Mouse (Mus musculus): ENCODE results near the gene Sema5a. TPM values are rescaled to one million over a fixed set of nuclear protein-coding genes. Genes with fewer than 3 reads are reported as not detected.

Sema5a gene
- total RNA-seq, 2 experiments from 2014 or later = 21.2 to 26.5 TPM

DNA sequence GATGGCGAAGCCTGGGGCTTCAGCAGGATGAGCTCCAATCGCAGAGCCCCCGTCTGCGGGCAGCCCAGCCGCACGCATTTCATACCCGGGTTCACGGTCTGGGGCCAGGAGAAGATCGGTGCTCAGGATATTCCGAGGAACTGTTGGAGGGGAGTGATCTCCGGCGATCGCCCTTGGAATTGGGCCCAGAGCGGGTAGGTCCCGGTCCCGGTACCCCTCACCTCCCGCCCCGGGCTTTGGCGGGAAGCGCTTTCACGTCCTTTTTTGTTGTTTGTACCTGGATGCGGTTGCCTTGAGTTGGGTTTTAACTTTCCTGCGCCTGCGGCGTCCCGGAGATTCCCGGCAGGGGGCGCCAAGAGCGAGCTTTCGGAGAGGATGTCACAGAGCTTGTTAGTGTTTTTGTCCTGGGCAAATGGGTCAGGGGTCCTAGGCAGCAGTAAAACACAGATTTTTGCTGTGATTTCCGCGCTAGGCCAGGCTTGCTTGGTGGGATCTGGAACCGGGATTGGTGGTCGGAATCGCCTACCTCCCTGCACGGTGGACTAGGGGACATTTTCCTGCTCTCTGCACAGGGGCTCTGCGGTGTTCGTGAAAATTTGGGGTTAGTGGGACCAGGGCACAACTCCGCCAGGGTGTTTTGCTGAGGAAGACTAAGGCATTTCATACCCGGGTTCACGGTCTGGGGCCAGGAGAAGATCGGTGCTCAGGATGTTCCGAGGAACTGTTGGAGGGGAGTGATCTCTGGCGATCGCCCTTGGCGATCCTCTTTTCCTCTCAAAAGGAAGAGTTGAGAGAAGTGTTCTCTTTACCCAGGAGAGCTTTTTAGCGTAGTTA lies 1.4 kb downstream of the Sema5a start:
- intact Hi-C loops (cut with DNase I) = loop anchor here (2.0 to 10.0 kb wide), 5 partner anchors 186 to 631 kb away; no protein-coding TSS in a partner anchor
- peak; percentile 90 for DNase-seq

DNA sequence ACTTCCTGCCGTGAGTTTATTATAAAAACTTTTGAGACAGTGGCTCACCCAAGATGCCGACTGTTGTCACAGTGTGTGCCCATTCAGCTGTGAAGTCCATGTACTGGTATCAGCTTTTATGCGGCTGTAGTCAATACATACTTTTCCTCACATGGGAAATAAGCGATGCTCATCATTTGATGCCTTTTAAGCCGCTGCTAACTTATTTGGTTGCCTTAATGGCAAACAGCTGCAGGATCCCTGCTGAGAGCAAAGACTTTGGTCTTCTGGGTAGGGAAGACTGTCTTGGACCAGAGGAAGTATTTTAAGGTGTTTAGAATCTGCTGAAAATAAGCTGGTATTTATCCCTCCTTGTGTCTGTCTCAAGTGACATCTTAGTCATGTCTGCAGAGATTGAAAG lies 2.7 kb downstream of the Sema5a start:
- DNase-seq = no peak
- intact Hi-C loops (cut with DNase I) = loop anchor here (5.0 to 10.0 kb wide), 4 partner anchors 185 to 632 kb away; no protein-coding TSS in a partner anchor

DNA sequence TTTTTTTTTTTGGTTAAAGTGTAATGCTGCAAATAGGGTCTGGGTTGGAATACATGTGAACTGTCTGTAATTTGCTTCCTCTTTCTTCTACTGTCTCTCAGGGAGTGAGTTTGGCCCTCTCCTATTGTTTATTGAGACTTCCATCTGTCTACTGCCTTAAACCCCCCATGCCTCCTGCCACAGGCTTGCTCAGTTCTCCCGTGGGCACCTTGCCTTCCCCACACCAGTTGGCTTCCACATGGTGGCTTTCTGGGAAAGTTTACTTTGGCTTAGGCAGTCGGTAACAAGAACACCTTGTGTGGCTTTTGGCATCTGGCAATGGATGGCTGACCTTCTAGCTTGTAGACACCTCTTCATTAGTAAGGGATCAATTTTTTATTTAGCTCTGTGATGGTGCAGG lies 10.2 kb downstream of the Sema5a start:
- intact Hi-C loops (cut with DNase I) = no loop called here
- no peak for DNase-seq

DNA sequence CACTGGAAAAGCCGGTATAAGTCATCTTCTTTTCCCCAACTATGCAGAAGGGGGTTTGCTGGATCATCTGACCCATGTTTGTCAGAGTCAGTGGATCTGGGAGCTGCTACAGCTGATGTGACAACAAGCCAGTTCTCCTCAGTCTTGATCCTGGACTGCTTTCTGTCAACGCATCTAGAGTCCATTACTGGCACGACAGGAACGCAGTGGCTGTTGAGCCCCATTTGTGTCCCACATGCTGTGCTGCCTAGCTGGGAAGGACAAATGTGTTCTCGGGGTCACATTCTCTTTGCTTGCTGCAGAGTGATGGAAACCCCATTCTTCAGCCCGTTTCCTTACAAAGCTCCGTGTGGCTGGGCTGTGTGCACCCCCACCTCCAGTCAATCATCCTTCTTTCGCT lies 12.7 kb downstream of the Sema5a start:
- DNase-seq = no peak
- intact Hi-C loops (cut with DNase I) = no loop called here

DNA sequence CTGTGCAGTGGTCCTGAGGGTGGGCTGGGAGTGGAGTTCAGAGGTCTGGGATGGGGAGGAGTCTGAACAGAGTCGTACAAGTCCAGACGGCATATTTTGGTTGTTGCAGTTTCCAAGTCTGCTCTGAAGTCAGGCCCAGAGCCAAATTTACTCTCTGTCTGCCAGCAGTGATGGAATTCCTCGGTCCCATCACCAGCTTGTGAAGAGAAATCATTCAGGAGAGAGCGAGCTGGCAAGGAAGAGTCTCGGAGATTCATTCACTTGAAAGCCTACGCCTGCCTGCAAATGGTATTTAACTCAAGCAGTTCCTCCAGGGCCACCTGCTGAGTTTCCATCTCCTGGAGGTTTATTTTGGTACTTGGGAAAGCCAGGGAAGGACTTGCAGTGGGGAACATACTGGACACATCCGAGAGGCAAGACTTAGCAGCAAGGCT lies 13.3 kb downstream of the Sema5a start:
- intact Hi-C loops (cut with DNase I) = no loop called here
- DNase-seq = peak; percentile 44

DNA sequence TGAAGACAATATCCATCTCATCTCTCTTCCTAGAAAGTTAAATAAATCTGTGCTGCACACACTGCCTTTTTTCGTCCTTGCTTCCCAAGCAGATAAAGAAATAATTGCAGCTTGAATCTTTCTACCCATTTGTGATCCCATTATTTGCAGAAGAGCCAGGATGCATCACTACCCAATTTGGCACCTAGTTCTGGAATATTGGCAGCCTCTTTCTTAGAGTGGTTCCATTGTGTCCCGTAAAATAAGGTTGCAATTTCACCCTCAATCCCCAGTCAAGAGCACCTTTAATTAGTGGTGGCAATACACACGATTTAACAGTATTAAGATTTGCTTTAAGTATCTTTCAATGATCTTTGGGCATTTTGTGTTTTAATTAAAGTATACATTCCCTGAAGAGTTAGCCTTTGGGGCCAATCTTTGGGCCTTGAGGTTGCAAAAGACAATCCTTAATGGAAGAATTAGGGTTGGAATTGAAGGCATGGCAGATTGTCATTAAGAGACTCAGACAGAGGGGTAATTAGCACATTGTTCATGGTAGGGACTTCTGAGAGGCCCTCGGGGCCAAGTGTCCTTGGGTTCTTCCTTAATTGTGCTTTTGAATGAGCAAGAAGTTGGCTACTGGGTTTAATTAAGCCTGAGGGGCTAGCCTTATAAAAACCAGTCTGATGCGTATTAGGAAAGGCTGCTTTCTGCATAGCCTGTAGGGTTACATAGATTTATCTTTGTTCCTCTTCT lies 14.9 kb downstream of the Sema5a start:
- no peak for DNase-seq
- intact Hi-C loops (cut with DNase I) = no loop called here

DNA sequence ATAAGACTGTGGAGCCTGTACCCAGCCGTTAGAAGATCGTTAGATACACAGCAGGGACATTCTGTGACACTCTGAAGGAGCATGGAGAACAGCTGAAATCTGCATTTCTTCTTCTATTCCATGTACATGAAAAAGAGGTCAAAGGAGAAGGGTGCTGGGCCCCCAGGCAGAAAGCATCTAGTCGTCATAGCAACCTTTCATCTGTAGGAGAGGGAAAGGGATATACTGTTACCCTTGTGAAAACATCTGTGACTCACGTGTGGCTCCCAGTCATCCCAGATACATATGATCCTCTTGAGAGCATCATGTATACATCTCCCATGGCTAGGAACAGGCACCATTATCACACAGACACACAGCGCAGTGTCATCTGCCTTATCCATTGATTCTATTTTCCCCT lies 16.3 kb downstream of the Sema5a start:
- intact Hi-C loops (cut with DNase I) = no loop called here
- no peak for DNase-seq

DNA sequence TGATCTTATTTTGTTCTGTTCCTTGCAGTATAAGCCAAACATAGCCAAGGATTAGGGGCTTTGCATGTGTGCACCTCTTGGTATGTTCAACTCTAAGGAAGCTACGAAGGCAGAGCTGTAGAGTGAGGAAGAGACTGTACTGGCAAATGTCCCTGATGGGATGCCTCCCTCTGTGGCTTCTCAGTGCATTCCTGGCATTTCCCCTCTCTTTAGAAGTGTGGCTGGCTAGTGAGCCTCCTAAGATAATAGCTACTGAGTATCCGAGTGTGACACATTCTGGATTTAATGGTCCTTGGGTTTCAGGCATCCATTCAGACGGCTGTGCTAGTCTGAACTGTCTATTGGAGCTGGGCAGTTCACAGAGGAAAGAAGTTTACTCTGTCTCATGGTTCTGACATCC lies 19.0 kb downstream of the Sema5a start:
- DNase-seq = no peak
- intact Hi-C loops (cut with DNase I) = no loop called here

DNA sequence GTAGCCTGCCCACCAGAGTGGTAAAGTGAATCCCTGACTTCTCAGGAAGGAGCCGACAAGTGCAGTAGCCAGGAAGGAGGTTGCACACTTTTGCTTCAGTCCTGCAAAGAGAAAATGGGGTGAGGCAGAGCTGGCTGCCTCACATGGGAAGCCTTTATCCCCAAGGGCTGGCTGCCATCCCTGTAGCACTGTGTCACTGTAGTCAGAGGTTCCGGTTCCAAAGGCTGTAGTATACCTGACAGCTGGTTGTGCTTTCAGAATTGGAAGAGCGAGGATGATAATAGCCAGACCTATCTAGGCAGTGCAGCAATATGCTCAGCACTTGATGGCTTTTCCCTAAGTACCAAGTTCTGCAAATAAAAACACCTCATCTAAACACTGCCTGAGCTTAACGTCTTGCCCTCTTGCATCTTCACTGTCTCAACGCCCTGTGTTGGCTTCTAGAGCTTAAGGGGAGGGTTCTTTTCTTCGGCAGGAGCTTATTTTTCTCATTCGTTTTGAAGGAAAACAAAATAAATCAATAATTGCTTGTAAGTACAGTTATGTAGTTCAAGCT lies 20.3 kb downstream of the Sema5a start:
- intact Hi-C loops (cut with DNase I) = no loop called here
- DNase-seq = no peak

DNA sequence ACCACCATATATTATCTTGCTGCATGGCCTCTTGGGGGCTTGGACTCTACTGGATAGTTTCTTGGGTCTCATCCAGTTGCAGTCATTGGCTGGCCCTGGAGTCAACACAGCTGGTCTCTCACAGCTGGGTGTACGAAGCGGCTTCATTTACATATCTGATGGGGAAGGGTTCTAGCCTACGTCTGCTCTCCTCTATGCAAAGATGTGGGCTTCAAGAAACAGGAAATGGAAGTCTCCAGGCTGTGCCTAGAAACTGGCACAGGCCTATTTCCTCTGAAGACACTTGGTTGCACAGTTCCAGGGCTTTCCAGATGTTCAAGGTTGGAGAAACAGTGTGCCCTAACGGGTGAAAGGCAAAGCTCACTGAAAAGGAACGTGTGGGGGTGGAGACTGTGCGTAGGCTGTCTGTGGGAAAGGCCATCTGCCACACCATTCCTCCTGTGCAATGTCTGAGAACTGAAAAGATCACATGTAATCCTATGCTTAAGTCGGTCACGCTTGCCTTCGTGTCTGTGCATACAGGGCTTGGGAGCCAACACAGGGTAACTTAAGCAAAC lies 20.8 kb downstream of the Sema5a start:
- intact Hi-C loops (cut with DNase I) = no loop called here

DNA sequence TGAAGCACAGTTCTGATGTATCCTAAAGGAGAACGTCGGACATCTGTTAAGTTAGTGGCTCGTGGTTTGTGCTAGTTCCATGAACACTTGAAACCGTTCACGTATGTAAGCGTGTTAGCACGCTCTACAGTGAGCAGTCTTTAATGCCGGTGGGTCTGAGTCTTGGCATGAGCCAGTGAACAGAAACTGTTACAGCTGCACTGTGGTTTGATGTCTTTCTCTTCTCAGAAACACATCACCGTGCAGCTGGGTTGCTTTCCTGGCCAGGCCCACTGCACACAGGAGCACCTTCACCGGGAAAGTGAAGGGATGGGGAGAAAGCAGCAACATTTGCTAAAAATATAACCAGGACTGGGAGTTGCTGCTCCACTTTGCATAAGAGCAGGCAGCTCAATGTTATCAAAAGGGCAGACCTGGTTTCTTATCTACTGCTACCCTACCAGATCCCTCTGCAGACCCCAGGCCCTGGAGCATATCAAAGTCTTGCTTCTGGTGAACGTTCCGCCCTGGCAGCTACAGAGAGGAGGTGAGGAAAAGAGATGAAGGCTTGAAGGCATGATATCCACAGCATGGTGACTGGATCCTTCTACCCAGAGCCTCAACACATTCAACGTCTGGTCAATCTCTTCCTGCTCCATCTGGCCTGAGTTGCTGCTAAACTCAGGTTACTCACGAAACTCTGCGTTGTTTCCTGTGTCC lies 21.7 kb downstream of the Sema5a start:
- no peak for DNase-seq
- intact Hi-C loops (cut with DNase I) = no loop called here

More for the DNA sequence above, 20.8 kb downstream of the Sema5a start:
- peak; percentile 45 for DNase-seq

DNA sequence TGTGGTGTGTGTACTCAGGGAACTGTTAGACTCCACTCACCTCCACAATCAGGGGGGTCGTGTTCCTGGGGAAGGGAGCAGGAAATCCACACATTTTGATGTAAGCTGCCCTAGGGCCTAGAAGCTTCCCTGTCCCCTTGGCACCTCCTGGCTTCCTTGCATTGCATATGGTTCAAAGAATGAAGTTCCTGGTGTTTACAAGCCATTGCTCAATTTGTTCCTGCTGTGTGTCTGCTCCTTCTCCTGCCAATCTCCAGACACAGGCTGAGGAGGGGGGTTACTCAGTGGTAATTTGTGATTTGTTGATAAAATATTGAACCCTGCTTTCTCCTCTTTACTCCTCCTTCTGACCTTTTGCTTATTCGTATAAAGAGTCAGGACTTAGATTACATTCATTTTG lies 25.5 kb downstream of the Sema5a start:
- intact Hi-C loops (cut with DNase I) = no loop called here
- DNase-seq = no peak

DNA sequence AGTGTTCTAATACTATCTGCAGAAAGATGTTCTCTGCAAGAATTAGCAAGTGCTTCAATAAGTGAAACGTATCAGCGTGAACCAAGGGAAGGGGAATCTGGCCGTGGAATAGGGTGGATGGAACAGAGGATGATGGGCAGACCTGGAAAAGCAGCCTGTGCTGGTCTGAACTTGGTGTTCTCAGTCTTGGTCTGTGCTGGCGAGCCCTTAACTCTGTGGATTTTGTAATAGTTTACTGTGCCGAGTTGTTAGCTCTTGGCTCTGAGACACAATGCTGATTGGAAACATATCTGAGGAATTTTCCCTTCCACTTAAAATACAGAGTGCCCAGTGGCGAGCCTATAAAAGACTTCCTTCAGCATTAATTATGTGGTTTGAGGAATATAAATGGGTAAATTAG lies 29.3 kb downstream of the Sema5a start:
- intact Hi-C loops (cut with DNase I) = no loop called here
- DNase-seq = no peak

DNA sequence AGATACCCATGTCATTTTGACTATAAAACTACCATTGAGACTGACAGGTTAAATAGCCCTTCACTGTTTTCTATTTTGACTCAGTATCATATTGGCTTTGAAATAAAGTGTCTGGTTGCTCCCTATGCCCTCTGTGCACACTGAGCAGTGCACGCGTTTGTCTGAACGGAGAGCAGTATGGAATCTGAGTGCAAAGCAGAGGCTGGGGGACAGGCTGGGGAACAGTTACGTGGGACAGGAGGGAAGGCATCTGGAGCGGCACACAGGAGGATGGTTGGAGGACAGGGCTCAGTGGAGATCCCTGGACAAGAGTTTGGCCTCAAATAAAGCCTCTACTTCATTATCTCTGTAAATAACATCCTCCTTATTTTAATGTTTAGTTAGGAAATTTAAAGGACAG lies 30.4 kb downstream of the Sema5a start:
- intact Hi-C loops (cut with DNase I) = no loop called here
- DNase-seq = no peak

DNA sequence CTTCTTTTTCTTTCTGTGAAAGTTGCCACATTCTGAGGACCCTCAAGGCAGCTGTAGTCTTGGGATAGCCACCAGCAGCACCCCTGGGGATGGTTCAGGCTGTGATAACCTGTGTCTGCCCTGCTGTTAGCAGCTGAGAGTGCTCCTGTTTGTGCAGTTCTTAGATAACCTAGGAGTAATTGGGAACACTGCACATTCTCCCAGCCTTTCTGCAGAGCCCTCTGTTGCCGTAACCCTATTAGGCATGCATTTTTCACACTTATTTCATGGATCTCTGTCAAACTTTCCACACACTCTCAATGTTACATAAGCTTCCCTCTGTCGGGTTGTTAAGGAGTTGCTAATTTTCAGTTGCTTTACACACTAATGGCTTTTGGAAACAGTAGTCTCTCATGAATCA lies 34.0 kb downstream of the Sema5a start:
- no peak for DNase-seq
- intact Hi-C loops (cut with DNase I) = no loop called here

DNA sequence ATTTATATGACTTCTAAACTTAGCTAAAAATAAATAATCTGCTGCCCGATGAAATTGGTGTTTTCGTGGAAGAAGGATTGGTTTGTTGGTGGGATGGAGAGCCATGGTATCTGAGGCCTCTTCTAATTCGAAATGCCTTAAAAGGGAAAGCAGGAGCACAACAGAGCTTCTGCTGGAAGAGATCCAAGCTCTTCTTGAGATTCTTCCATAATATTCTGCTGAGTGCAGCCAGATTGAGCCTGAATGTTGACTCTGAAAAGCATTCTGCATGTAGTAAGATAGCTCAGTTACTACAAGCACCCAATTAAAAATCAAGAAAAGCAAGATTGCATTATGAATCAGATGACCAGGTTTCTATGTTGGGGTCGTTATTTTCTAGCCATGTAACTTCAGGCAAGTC lies 36.8 kb downstream of the Sema5a start:
- no peak for DNase-seq
- intact Hi-C loops (cut with DNase I) = no loop called here

DNA sequence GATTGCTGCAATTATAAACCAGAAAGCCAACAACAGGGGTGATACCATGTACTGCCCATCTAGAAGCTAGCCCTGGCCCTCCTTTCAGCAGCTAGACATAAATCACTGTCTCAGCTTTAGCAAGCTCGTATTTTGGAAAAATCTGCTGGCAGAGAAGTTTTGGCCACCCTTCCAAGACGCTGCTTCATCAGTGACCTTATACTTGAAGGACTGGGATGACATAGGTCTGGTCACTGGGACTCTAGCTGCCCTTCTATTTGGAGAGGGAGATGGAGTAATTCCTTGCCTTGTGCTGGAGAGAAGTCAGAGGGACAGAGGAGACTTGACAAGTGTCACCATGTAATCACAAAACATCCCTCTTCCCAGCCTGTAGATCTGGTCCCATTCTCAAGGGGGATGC lies 40.1 kb downstream of the Sema5a start:
- intact Hi-C loops (cut with DNase I) = no loop called here
- no peak for DNase-seq

DNA sequence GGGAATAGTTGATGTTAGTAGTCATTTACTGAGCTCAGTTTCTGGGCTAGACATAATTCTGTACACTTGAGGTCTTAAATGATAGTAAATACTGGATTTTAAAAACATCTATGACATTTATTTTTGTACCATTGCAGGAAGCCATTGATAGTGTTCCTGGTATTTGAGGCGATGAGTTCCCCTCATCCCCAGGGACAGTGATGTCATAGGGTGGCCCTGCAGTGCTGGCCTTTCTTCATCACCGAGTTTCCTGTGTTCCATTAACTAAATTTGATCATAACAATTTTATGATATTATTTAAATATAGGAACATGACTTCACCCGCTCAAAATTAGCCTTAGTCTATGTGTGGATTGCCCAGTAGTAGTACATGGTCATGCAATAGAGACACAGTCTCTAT lies 41.7 kb downstream of the Sema5a start:
- intact Hi-C loops (cut with DNase I) = no loop called here
- DNase-seq = no peak

DNA sequence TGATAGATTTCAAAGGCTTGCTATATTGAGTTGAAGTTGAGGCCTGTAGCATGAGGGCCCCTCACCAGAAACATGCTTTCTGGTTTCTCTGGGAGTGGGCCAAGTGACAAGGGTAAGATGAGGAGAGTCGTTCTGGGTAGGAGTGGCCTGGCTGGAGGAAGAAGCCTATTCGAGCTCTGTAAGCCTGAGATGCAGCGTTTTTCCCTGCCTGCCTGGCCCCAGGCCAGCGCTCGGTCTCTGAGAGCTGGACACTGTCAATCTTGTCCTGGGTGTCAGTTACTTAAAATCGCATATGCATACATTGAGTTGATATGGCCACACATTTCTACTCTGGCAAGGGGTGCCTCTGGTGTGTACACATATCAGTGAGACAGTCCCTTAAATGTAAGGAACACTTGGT lies 43.9 kb downstream of the Sema5a start:
- intact Hi-C loops (cut with DNase I) = no loop called here
- DNase-seq = peak; percentile 27

DNA sequence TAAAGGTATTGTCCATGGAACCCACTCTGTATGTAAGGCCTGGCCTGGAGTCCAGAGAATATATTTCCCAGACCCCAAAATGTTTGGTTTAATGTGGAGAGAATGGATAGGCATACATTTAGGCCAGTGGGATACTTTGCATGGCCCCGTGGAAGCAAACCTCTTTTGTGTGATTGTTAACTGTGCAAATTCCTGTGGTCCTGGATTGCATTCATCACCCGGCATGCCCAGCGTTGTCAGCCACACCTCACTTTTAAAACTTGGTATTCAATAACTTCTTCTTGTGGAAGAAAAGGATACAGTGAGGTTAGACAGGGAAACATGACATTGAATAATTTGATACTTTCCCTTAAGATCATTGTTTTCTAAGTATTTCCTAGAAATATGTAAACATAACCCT lies 46.4 kb downstream of the Sema5a start:
- intact Hi-C loops (cut with DNase I) = no loop called here
- no peak for DNase-seq

DNA sequence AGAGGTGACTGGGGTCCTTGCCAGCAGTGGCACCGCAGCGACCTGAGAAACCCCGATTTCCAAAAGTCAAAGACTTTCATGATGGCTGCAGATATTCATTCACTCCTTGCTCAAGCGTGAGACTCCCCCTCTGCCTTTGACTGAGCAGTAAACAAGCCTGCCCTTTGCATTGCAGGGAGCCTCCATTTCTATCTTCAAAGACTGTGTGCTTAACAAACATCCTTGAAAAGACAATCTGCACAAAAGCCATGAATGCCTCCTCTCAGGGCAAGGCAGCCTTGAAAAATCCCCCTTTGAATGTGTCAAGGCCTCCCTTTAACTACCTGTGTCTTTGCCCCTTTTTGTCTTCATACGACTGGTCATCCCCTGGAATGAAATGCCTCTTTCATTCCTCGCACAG lies 51.9 kb downstream of the Sema5a start:
- no peak for DNase-seq
- intact Hi-C loops (cut with DNase I) = no loop called here
